In genomic region chr13:42043431-42043830, GRCm38 (mm10) we compare ENCODE assay signal across 17 mouse cellular contexts.
"Had no signal": no experiment of that assay in that cellular context is flagged by ENCODE, and none has a peak within 500 bp of the region (broad histone marks: within the 10 kb centered on the region; RNA-seq: fewer than 3 reads in every experiment).

No protein-coding gene starts in this region.

- H3K4me2 ChIP-seq: liver, embryonic 15.5 days; lung, embryonic 15.5 days; midbrain, embryonic 11.5 days; midbrain, embryonic 13.5 days; midbrain, embryonic 15.5 days; neural tube, embryonic 12.5 days; stomach, embryonic 15.5 days had no signal

- H3K9me3 ChIP-seq: liver, embryonic 15.5 days; lung, embryonic 15.5 days; megakaryocyte, embryonic 14.5 days; midbrain, embryonic 13.5 days; midbrain, embryonic 15.5 days; neural tube, embryonic 12.5 days; stomach, embryonic 15.5 days had no signal

- H3K4me1 ChIP-seq: neural tube, embryonic 12.5 days had no signal

- H3K27me3 ChIP-seq: liver, embryonic 15.5 days; lung, embryonic 15.5 days; midbrain, embryonic 13.5 days; midbrain, embryonic 15.5 days; neural tube, embryonic 12.5 days; stomach, embryonic 15.5 days had no signal

- H3K27ac ChIP-seq: liver, embryonic 15.5 days; lung, embryonic 15.5 days; macrophage; midbrain, embryonic 13.5 days; midbrain, embryonic 15.5 days; neural tube, embryonic 12.5 days; stomach, embryonic 15.5 days; stomach, postnatal 0 days had no signal

- DNase-seq: liver, postnatal 0 days; lung, postnatal 10 days; lung, postnatal 36 days; right cerebral cortex, postnatal 14 days; thymus, adult 2 months; thymus, postnatal 25 days; thymus, postnatal 4 days had no signal

- H3K9ac ChIP-seq: liver, embryonic 15.5 days; liver, postnatal 0 days; lung, embryonic 15.5 days; midbrain, embryonic 13.5 days; midbrain, embryonic 15.5 days; neural tube, embryonic 12.5 days; stomach, embryonic 15.5 days had no signal

- H3K4me3 ChIP-seq: liver, embryonic 15.5 days; lung, embryonic 15.5 days; megakaryocyte, embryonic 14.5 days; midbrain, embryonic 13.5 days; midbrain, embryonic 15.5 days; neural tube, embryonic 12.5 days; stomach, embryonic 15.5 days had no signal

- H3K36me3 ChIP-seq: liver, embryonic 15.5 days; lung, embryonic 15.5 days; midbrain, embryonic 13.5 days; midbrain, embryonic 15.5 days; neural tube, embryonic 12.5 days; stomach, embryonic 15.5 days had no signal

- ATAC-seq: liver, postnatal 0 days; midbrain, embryonic 13.5 days; midbrain, embryonic 15.5 days had no signal
